Mouse (Mus musculus) erythroid progenitor cell, adult 5-6 weeks (primary cell): ENCODE measurements around the gene Ovgp1. TPM values are rescaled to one million over a fixed set of nuclear protein-coding genes. Genes with fewer than 3 reads are reported as not detected.

Experiments used
- ATAC-seq: replicated peaks from 2 replicates; pipeline ENCODE4 v1.8.0; 2016; ENCODE audit warnings: moderate number of reproducible peaks, mild to moderate bottlenecking, moderate TSS enrichment, inconsistent platforms; ENCODE audit not compliant: poor library complexity, low FRiP score, severe bottlenecking
- total RNA-seq, 2 experiments: library from RNA; stranded (forward) in 1 of 2; stranded (reverse) in 1 of 2; fragments of 150-400 nt in 1 of 2; fragments of 186-747, 209-891 nt in 1 of 2; gene quantifications; 2 replicates each; pipeline versions ENCODE4 v1.2.3 to v1.2.4; 2015 to 2017; ENCODE audit warnings: low replicate concordance in 2 of 2

Ovgp1 gene
- total RNA-seq (2015; ENCODE audit: low replicate concordance) (5.0 and 9.4 TPM in 2 replicates), total RNA-seq (2017; ENCODE audit: low replicate concordance) (0.30 and 3.9 TPM in 2 replicates)

- ATAC-seq, result no peak
Observed at GRCm38 (mm10) chr3:105973411-105973810, at the start of gene Ovgp1. Gene Ovgp1, plus strand, starts transcription at chr3:105973711.

GRCm38 (mm10) chr3:105924616-105925015 is 48.9 kb upstream of the Ovgp1 start:
- no peak for ATAC-seq

GRCm38 (mm10) chr3:105927561-105928194 is 45.8 kb upstream of the Ovgp1 start:
- ATAC-seq, result no peak

- ATAC-seq, result no peak
Observed at GRCm38 (mm10) chr3:105928195-105928569, 45.3 kb upstream of the Ovgp1 start.

GRCm38 (mm10) chr3:105928781-105929180 is 44.7 kb upstream of the Ovgp1 start:
- no peak for ATAC-seq

- no peak for ATAC-seq
Observed at GRCm38 (mm10) chr3:105929821-105930220, 43.7 kb upstream of the Ovgp1 start.

GRCm38 (mm10) chr3:105931095-105931494 is 42.4 kb upstream of the Ovgp1 start:
- no peak for ATAC-seq

GRCm38 (mm10) chr3:105932240-105933071 is 41.1 kb upstream of the Ovgp1 start, which contains the start of gene I830077J02Rik:
Gene I830077J02Rik, minus strand, starts transcription at chr3:105932664.
- ATAC-seq, result no peak

- no peak for ATAC-seq
Observed at GRCm38 (mm10) chr3:105933926-105934325, 39.6 kb upstream of the Ovgp1 start.

GRCm38 (mm10) chr3:105935033-105935432 is 38.5 kb upstream of the Ovgp1 start:
- ATAC-seq, result no peak

- no peak for ATAC-seq
Observed at GRCm38 (mm10) chr3:105936111-105936510, 37.4 kb upstream of the Ovgp1 start.

- no peak for ATAC-seq
Observed at GRCm38 (mm10) chr3:105951348-105951747, 22.2 kb upstream of the Ovgp1 start.

GRCm38 (mm10) chr3:105957235-105957634 is 16.3 kb upstream of the Ovgp1 start:
- no peak for ATAC-seq

GRCm38 (mm10) chr3:105958204-105958603 is 15.3 kb upstream of the Ovgp1 start:
- no peak for ATAC-seq

- ATAC-seq, result peak; percentile 93
Observed at GRCm38 (mm10) chr3:105958974-105959580, 14.4 kb upstream of the Ovgp1 start, which contains the start of gene Wdr77. Gene Wdr77, plus strand, starts transcription at chr3:105959369.

GRCm38 (mm10) chr3:105959585-105959984 is 13.9 kb upstream of the Ovgp1 start:
- no peak for ATAC-seq

GRCm38 (mm10) chr3:105959999-105960398 is 13.5 kb upstream of the Ovgp1 start, which contains the start of gene Atp5f1:
Gene Atp5f1, minus strand, starts transcription at chr3:105960099.
- ATAC-seq, result no peak

- no peak for ATAC-seq
Observed at GRCm38 (mm10) chr3:105960700-105961099, 12.8 kb upstream of the Ovgp1 start.

- no peak for ATAC-seq
Observed at GRCm38 (mm10) chr3:105971831-105972446, 1.6 kb upstream of the Ovgp1 start.

- ATAC-seq, result no peak
Observed at GRCm38 (mm10) chr3:105974174-105974573, 663 bp downstream of the Ovgp1 start.
